Mouse (Mus musculus) thymus, postnatal 4 days (tissue): ENCODE data around the gene Espnl.

Source experiments
- DNase-seq: peaks from one replicate; pipeline ENCODE4 v3.0.0; 2021

Gene Espnl

DNA sequence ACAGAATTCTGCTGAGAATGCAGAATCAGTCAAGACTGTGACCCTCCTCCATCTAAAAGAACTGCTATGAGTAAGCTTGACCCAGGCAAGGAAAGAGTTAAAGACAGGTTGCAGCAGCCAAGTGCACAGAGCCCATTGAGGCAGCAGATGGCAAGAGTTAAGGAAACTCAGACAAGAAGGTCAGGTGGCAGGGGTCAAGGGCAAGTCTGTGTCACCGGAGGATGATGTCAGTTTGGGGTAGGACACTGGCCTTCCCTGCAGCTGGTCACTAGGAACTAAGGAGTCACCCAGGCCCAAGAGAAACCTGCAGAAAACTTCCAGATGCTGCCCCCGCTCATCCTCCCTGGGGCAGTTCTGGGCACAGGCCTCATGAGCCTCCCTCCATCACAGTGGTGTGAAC is 2.8 kb downstream of the Espnl start:
- no peak for DNase-seq

DNA sequence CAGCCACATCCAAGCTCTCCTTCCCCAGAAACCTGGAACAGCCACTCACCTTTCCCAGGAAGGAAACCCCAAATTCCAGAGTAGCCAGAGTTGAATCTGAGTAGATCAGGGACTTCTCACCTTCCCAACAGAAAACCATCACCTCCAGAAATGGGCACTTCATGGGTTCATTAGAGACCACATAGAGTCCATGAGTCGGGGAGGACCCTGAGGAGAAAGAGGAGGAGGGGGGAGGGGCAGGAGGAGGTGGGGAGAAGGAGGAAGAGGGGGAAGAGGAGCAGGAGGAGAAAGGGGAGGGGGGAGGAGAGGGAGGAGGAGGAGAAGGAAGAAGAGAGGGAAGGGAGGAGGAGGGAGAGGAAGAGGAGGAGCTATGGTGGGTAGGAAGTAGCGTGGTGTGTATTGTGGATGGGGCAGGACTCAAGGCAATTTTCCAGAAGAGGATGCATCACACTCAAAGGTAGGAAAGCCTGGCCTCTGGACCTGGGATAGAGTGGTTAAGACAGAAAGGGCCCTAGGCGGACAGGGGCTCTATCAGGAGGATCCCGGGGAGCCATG is 3.7 kb downstream of the Espnl start:
- no peak for DNase-seq

DNA sequence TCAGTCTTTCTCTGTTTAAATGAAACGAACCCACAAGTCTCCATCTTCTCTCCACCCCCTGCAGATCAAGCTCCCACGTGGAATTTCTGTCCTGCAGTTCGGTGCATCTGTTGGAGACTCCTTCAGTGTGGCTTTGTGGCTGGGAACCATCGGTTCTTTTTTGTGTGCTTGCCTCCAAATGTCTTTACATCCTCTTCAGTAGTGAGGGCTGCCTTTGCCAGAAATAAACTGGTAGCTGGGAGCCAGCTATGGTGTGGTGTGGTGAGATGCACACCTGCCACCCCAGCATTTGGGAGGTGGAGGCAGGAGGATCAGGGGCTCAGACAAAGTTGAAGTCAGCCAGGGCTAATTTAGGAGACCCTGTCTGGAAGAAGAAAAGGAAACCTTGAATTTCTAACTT is 10.2 kb downstream of the Espnl start:
- DNase-seq: peak; percentile 26

DNA sequence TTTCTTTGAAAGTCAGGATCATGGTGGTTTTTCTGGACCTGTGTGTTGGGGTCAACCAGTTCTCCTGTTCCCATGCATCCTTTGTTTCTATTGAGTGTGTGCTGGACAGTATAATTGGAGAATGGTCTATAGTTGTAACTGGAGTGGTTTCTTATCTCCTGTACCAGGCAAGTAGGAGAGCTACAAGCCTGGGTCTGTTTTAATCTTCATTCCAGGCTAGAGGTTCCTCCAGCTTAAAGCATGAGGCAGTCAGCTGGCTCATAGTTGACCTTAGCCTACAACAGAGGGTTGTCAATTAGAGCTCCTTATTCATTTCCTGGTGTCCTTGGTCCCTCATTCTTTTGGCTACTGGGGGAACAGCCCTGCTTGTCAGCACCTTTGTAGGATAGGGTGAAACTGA is 11.7 kb downstream of the Espnl start:
- DNase-seq: no peak

GRCm38 (mm10) chr1:91337355-91337754 is 15.5 kb downstream of the Espnl start:
- no peak for DNase-seq

GRCm38 (mm10) chr1:91344001-91344400 is 22.1 kb downstream of the Espnl start:
- DNase-seq: no peak

DNA sequence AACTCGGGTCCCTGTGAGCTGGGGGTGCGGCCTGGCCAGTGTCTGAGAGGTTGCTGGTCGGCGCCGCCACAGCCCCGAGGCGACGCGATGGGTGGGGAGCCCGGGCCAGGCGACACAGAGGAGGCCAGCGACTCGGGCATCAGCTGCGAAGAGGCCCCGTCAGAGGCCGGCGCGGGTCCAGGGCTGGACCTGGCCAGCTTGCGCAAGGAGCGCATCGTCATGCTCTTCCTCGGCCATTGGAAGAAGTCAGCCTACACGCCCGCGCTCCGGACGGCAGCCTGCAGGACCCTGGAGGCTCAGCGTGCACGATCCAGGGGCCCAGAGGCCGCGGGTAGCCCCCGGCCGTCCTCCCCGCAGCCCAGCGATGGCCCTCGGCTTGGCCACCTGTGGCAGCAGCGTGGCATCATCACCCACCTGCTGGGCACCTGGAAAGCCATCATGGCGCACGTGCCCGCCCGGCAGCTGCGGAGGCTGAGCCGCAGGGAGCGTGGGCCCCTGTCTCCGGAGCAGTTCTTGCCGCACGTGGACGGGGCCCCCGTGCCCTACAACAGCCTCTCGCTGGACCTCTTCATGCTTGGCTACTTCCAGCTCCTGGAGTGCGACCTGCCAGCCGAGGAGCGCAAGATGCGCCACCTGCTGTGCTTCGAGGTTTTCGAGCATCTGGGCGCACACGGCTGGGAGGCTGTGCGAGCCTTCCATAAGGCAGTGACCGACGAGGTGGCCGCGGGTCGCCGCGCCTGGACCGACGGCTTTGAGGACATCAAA is 23.2 kb downstream of the Espnl start:
- DNase-seq: peak; percentile 48

DNA sequence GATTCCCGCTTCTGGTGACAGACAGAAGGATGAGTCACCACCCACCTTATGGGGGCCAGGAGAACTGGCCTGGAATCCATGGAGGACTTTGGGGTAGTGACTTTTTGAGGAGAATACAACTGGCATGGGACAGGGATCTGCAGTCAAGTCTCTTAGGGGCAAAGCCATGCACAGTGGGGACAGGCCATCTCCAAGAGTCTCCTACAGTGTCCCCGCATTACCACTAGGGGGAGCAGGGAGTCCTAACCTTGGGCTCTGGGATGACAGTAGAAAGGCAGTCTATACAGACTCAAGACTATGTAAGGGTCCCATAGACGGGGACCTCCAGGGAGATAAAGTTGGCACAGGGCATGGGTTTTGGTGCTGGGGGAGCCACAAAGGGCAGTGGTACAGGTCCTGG is 25.0 kb downstream of the Espnl start:
- peak; percentile 74 for DNase-seq

- no peak for DNase-seq
Observed at GRCm38 (mm10) chr1:91350841-91351240, 29.0 kb downstream of the Espnl start, which contains the start of gene Klhl30. Gene Klhl30, plus strand, starts transcription at chr1:91351016.

DNA sequence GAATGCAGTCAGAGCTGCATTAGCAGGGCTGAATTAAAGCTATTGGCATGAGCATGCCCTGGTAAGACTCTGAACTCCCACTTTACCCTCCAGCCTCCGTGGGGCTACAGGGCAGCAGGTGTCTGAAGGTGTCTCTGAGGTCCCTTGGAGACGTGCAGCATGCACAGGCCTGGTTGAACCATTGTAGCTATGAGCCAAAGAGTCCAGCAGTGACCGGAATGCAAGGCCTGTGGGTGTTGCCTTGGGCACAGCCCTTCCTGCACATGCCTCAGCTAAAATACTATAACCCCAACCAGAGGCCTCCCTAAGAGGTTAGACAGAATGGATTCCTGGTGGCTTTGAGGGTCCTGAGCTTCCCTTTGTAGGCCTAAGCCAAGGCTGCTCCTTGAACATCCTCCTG is 29.4 kb downstream of the Espnl start:
- DNase-seq: no peak

DNA sequence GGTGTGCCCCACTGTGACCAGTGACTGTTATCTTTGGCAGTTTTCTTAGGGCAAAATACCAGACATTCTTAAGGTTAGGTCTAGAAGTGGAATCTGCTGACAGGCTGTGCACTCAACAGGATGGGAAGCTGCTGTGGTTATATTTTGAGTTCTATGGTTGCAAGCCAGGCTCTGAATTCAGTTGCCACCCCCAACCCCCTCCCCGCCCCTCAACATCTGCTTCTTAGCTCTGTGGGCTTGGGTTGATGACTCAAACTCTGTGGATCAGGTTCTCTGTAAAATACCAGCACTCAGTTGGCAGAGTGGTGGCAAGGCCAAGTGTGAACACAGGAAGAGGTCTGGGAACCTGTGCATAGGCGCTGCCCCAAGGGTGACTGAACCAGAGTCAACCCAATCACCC is 30.4 kb downstream of the Espnl start:
- DNase-seq: no peak

GRCm38 (mm10) chr1:91356105-91356504 is 34.2 kb downstream of the Espnl start:
- no peak for DNase-seq

DNA sequence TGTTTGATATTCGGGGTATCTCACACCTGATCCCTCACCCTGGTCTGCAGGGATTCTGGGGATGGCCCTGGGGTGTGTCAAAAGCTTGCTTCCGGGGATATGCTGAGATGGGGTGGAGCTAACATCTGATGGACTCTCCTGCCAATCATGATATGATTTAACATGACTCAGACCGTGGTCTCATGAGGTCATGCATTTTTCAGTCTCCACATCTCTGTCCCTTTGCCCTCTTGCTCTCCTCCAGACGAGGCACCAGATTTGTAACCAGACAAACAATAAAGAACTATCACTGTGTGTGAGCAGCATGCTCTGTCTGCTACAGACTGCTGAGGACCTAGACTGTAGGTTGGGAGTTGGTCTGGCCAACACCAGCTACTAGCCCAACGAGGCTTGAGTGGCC is 40.2 kb downstream of the Espnl start:
- DNase-seq: no peak

DNA sequence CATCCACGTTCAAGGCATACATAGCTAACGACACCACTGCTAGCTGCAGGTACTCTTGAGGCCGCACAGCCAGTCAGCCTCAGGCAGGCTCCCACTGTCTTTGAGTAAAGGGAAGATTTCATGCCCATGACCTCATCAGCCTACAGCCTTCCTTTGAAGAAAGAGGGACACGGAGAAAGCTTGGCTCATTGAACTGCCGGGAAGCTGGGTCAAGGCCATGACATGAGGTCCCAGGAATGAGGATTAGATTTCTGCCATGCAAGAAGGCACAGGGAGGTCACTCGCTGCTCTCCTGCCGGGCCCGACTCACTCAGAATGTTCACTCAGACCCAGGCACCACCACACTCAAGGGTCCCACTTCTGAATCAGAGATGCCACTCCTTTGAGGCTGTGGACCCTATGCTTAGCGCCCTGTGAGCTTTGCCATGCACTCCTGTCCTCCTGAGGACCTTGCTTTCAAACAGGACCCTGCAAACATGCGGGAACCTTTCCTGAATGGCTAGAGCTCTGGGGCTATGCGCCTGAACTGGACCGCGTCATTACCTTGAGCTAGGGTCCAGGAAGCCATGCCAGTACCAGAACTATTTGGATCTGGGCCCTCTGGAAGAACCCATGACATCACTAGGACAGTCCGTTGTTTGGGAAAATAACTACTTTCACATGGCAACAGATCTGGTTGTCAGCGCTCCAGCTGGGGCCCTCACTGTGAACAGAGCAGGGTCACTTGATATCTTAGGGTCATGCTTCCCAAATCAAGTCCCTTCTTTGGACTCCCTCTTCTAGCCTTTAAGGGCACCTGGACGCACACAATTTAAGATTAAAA is 43.2 kb downstream of the Espnl start:
- DNase-seq: no peak

DNA sequence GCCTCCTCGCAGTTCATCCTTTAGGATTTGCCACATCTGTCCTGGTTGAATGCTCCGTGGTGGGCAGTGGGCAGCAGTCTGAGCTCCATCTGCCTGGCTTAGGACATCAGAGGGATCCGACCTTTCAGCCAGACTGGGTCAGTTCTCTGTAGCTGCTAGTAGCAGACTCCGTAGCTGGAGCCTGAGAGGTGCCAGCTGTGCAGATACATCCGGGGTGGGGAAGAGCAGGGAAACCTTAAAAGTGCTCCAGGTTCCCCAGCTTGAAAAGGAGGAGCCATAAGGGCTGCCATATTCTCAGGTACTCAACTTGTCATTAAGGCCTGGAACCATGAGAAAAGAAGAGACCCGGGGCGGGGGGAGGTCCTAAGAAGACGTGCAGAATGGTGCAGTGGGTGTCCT is 43.9 kb downstream of the Espnl start:
- peak; percentile 22 for DNase-seq

- DNase-seq: peak; percentile 91
Observed at GRCm38 (mm10) chr1:91366215-91367108, 44.6 kb downstream of the Espnl start, which contains the start of gene Erfe. Gene Erfe, plus strand, starts transcription at chr1:91366430.

DNA sequence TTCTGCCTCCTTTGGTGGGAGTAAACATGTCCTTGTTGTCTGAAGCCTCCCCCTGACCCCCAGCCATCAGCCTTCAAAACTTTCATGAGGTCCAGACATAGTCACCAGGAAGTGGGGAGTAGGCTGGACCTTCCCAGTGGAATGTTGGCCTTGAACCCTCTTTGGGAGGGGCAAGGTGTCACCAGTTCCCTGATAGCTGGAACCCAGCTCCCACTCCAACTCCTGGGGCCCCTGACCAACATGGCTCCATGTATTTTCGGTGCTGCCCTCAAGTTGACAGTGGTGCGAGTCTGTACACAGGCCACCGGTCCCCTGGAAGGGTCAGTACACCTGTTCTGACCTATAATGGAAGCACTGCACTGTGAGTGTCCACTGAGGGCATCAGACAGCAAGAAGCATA is 45.4 kb downstream of the Espnl start:
- DNase-seq: no peak

- no peak for DNase-seq
Observed at GRCm38 (mm10) chr1:91369408-91369807, 47.5 kb downstream of the Espnl start.

DNA sequence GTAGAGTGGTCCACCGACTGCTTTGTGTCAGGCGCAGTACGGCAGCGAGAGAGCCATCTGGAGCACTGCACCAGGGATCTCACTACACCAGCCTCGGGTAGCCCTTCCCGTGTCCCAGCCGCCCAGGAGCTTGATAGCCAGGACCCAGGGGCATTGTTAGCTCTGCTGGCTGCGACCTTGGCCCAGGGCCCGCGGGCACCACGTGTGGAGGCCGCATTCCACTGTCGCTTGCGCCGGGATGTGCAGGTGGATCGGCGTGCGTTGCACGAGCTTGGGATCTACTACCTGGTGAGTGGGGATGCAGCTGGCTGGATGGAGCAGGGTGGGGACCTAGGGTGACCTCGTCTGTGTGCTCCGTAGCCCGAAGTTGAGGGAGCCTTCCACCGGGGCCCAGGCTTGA is 48.2 kb downstream of the Espnl start:
- DNase-seq: no peak

- no peak for DNase-seq
Observed at GRCm38 (mm10) chr1:91373414-91373835, 51.5 kb downstream of the Espnl start.

GRCm38 (mm10) chr1:91380453-91381090 is 58.7 kb downstream of the Espnl start:
- DNase-seq: peak; percentile 88

GRCm38 (mm10) chr1:91381091-91381471 is 59.2 kb downstream of the Espnl start:
- no peak for DNase-seq
